Mouse (Mus musculus): ENCODE results near the gene Rps6ka6.

Gene Rps6ka6

DNA sequence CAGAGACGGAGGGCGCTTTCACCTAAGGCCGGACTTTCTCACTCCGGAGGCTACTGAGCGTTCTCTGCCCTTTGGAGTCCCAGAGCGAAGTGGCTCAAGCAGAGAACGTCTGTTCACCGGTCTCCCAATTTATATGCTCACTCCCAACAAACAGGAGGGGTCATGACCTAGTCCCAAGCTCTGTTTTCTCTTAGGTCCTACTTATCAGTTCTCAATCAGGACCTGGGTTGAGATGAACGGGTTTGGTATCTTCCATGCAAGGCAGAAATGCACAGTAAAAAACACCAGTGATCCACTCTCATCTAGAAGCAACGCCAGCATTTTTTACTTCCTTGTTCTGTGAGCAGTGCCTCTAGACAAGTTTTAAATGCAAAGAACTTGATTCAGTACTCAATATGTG is at the start of gene Rps6ka6:
TSS of gene Rps6ka6 (minus strand) at position 101 of the 400 bp plus-strand sequence.
- no peak for DNase-seq (ENCODE audit: low spot score)

DNA sequence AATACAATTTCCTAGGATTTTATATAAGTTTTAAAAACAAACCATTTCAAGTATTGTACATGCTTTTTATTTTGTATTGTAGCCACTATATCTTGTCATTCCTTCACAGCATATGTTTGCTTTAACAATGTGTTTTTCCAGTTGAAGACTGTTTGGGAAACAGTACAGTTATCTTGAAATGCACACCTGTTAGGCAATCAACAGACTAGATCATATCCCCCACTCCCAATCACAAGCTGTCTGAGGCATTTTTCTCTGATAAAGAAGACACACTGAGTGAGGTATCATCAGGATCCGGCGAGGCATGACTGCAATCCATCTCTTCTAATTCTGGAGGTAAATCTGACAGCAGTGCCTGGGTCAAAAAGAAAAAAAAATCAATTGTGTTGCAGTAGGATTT is 39.3 kb upstream of the Rps6ka6 start:
- no peak for DNase-seq (ENCODE audit: low spot score)

DNA sequence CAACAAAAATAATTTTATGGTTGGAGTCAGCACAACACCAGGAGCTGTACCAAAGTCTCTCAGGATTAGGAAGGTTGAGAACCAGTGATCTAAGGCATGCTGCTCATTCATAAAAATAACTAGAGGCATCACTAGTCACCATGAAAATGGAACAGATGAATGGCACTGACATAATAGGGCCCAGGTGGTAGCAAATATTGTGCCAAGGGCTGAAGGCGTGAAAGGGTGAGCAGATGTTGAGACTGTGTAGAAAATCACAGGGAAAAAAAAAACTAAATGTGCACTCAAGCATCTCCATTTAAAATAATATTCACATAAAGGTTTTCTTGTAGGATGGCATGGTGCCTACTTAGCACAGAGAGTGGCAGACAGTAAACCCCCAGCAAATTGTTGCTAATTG is 19.6 kb downstream of the Rps6ka6 start:
- no peak for DNase-seq (ENCODE audit: low spot score)

DNA sequence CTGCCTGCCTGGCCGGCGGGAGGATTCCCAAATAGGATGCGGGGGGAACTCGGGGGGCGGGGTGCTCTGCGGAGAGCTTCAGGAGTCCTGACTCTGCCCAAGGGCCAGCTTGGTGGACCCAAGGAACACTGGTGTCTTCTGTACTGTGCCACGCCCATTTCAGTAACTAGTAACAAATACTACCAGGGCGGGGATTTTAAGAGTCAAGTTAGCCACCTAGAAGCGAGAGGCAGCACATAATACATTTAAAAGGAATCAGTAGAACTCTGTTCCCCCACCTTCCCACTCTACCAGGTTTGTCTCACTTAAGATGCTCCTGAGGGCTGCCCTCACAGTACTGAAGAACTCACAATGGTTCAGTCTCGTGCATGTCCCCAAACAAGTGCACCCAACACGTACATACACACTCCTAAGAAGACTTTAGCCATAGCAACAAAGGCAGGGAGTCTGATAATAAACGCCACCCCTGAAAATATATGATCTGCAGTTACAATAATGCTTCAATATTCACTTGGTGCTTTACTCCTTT is 74.1 kb downstream of the Rps6ka6 start:
- DNase-seq (ENCODE audit: low spot score) = no peak

DNA sequence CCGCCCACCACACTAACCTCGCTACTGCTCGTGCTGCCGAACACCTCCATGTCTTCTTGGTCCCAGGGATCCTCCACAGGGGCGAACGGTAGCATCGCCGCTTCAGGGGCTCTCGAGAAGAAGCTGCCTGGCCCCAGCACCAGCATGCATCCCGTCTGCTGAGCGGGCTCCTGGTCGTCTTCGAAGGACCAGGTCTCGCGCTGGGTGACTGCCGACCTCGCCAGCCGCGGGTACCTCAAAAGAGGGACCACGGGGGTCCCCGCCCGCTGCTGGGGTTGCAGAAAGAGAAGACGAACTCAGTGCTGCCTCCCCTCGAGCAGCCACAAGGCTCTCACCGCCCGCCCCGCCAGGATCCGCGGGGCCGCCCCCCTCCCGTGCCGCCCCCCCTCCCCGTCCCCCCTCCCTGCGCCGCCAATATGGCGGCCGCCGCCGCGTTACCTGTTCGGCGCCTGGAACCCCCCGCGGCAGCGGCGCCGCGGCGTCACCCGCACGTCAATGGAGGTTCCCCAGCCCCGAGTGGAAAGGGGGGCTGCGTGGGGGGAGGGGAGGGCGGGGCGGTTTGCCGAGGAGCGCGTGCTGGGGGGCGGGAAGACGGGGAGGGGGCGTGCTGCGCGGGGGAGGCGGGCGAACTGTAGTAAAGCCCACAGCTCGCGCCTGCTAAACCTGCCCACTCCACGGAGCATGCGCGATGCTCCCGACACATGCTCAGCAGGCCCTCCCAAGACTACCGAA is 74.8 kb downstream of the Rps6ka6 start:
- no peak for DNase-seq (ENCODE audit: low spot score)

DNA sequence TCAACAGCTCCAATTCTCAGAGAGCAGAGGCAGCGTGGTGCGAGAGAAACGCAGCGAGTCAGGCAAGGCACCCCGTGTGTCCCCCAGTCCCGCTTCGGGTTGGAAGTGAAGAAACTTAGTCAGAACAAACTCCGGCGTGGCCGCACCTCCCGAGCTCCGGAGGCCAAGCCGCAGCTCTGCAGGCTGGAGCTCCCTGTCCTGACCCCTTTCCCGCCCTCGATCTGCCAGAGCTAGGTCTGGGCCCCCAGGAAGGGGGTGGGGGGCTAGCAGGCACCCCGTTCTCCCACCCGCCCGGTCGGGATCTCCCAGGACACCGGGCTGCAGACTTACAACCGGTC is 75.3 kb downstream of the Rps6ka6 start:
- DNase-seq (ENCODE audit: low spot score) = no peak

DNA sequence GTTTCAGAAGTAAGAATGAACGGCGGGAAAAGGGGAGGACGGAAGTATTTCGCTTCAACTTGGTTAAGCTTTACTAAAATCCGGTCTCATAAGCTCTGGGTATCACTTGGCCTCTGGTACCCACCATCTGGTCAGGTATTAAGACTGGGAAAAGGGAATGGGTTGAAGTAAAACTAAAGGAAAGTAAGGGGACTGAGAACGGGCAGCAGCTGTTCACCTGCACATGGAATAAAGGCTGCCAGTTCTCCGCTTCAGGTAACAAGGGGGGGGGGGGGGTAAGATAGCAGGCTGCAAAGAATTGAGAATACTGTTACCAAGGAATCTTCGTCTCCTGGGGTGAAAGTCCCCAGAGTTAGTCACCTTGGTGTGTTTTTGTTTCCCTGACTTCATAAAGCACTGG is 75.7 kb downstream of the Rps6ka6 start:
- DNase-seq (ENCODE audit: low spot score) = no peak

DNA sequence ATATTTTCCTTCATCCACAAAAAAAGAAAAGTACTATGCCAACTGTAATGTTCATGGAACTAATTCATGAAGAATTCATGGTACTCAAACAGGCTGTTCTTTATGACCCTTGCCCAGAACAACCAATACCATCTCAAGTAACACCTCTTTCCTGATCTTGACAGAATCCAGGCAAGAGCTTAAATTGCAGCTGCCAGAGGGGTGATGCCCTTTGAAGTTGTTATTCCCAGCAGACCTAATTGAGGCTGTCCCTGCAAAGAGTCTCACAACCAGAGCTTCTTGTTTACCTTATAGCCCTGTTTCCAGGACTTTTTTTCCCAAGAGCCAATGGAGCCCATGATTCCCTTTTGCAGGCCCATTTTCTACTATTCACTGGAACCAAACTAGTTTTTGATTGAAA is 77.6 kb downstream of the Rps6ka6 start:
- no peak for DNase-seq (ENCODE audit: low spot score)

DNA sequence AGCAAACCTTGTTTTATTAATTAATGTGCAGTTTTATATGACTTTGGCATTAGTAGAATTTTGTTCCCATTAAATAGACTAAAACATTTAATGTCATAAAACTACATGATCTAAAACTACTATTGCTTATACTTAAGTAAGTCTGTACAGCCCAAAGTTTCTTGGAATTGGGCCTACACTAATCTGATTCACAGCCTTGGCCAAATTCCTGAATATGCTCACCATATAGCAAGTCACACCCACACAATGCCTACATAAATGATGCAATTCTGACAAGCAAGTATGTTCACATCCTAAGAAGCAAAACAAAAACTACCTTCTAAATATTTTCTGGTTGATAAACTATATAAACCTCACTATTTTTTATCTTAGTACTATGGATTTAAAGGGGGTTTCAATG is 101.2 kb downstream of the Rps6ka6 start:
- no peak for DNase-seq (ENCODE audit: low spot score)

DNA sequence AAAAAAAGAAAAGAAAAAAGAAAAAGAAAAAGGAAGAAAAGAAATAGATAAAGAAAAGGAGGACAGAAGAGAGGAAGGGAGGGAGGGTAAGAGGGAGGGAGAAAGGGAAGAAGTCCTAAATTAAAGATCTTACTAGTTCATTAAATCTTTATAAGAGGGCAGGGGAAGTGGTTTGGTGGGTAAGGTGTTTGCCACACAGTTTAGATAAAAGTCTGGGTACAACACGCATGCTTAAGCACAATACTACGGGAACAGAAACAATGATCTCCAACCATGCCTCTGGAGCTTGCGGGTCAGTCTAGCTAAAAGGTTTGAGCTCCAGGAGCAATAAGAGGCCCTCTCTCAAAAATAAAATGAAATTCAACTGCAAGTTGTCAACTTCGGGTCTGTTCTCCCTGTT is 123.0 kb downstream of the Rps6ka6 start:
- no peak for DNase-seq (ENCODE audit: low spot score)

DNA sequence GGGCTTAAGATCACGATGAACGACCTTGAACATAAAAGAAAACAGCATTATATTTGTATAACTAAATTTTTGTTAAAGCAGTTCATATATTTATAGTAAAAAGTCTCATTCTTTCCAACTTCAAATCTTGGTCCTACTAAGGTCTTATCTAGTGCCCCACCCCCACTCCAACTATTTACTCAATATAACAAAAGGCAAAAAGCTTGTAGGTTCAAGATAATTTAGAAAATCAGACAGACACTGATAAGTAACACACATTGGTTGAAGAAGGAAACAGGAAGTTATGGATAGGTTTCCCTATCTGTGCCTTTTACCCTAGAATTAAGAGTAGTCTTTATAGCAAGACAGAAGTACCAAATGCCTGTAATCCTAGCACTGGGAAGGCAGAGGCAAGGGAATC is 132.9 kb downstream of the Rps6ka6 start:
- no peak for DNase-seq (ENCODE audit: low spot score)

DNA sequence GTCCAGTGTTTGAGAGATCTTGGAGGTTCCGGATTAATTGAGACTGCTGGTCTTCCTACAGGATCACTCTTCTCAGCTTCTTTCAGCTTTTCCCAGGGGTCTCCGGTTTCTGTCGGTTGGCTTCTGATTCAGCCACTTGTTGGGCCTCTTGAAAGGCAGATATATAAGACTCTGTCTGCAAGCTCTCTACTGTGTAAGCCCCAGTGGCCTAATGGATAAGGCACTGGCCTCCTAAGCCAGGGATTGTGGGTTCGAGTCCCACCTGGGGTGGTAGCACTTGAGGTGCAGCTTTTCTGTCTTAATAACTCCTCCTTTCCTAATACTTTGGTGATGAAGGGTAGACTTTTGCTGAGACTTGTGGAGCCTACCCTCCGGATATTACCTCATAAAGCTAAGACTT is 160.7 kb downstream of the Rps6ka6 start:
- DNase-seq (ENCODE audit: low spot score) = no peak

DNA sequence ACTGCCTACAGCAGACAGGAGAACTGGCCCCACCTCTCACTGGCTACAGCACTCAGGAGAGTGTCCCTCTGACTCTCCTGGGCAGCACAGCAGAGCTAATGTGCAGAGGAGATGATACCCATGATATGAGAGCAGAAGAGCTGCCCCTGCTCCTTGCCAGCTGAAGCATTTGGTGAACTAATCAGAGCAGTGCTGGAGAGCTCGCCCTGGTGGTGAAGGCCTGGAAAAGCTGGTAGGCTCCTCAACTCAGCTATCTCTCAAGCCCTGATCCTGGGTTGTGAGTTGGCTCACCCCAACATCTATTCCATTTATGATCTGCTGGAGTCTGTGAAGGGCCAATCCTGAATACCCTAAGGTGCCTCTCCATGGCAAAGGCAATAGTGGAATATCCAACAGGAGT is 163.6 kb downstream of the Rps6ka6 start:
- no peak for DNase-seq (ENCODE audit: low spot score)

Measured in layer of hippocampus, adult 9-10 months (tissue).